Mouse (Mus musculus) intestine, embryonic 14.5 days (tissue): ENCODE results near the gene Pex10. TPM values are rescaled to one million over a fixed set of nuclear protein-coding genes. Genes with fewer than 3 reads are reported as not detected.

Experiments used
- ATAC-seq: fragments of 200-750 bp; cut with Nextera tagmentation; replicated peaks from 2 replicates; pipeline ENCODE4 v1.8.0; 2017; ENCODE audit warnings: low read depth, moderate number of reproducible peaks, moderate TSS enrichment, moderate library complexity; ENCODE audit not compliant: low FRiP score, low TSS enrichment
- DNase-seq: peaks from one replicate; pipeline ENCODE4 v3.0.0-alpha.2; 2018; ENCODE audit warnings: low spot score
- H3K27ac ChIP-seq: fragments of 300-500 bp; sonication (generic); 2 replicates; pipeline ENCODE4 v1.5.1; 2014; ENCODE audit warnings: low read depth, mild to moderate bottlenecking, control low read depth
- H3K27me3 ChIP-seq: fragments of 300-500 bp; sonication (generic); replicated peaks from 2 replicates; pipeline ENCODE4 v1.6.1; 2014; ENCODE audit warnings: low read length, control low read depth; ENCODE audit not compliant: control insufficient read depth, insufficient read depth
- H3K36me3 ChIP-seq: fragments of 300-500 bp; sonication (generic); 2 replicates; pipeline ENCODE4 v1.6.1; 2014; ENCODE audit warnings: low read length, control low read depth; ENCODE audit not compliant: control insufficient read depth, insufficient read depth
- H3K4me1 ChIP-seq: fragments of 300-500 bp; sonication (generic); replicated peaks from 2 replicates; pipeline ENCODE4 v1.6.1; 2014; ENCODE audit warnings: low read length, control low read depth, mixed read lengths; ENCODE audit not compliant: control insufficient read depth, insufficient read depth
- H3K4me2 ChIP-seq: fragments of 300-500 bp; sonication (generic); 2 replicates; pipeline ENCODE4 v1.6.1; 2014; ENCODE audit warnings: low read length
- H3K4me3 ChIP-seq: fragments of 300-500 bp; sonication (generic); 2 replicates; pipeline ENCODE4 v1.5.1; 2014; ENCODE audit warnings: low read depth, low read length, control low read depth, mixed read lengths
- H3K9ac ChIP-seq: fragments of 300-500 bp; sonication (generic); 2 replicates; pipeline ENCODE4 v1.6.1; 2014; ENCODE audit warnings: mild to moderate bottlenecking, low read length
- H3K9me3 ChIP-seq: fragments of 300-500 bp; sonication (generic); 2 replicates; pipeline ENCODE4 v1.6.1; 2016; ENCODE audit warnings: low read length, control low read depth; ENCODE audit not compliant: control insufficient read depth
- WGBS: fragments of 180-500 bp; shearing (Covaris S2); extraction: QIAGEN DNeasy Blood & Tissue Kit; methylation state at CpG from one replicate; pipeline ENCODE4 v1.1.7; 2014; 5-methylcytosine and 5-hydroxymethylcytosine counted together
- polyA plus RNA-seq: library from polyadenylated mRNA; unstranded; fragments of >200 nt; fragmentation: Nextera tagmentation; extraction: Ambion mirVana; gene quantifications from 2 replicates; pipeline ENCODE4 v1.2.1, GENCODE M21; 2014

Gene Pex10
- polyA plus RNA-seq, 1 experiment from 2014 or later, result 6.5 TPM

DNA sequence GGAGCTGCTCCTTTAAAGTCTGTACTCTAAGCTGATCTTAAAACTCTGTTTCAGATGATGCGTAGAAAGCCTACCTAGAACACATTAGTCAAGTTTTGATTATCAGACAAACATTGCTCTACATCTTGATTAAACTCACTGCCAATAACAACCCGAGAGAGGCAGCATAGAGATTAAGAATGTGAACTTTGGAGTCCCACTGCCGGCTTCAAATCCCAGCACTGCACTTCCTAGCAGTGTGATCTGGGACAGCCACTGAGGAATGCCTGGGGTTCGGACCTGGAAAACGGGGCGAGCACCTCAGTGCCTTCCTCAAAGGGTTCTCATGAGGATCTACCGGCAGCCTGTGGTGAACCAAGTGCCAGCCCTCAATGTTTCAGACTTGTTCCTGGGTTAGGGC is 17.5 kb downstream of the Pex10 start:
- no peak overlapping the region for H3K27ac ChIP-seq
- peak overlapping the region; percentile 95 for H3K4me2 ChIP-seq
- peaks cover 39% of the 10 kb centered on the region for H3K36me3 ChIP-seq
- H3K4me3 ChIP-seq, result 0 out of 2 replicates have a peak overlapping the region, but pooled peaks have one; percentile 99
- H3K9me3 ChIP-seq, result no peaks in the 10 kb centered on the region
- WGBS, result 77% methylated on average over 7 of the region's 7 CpGs
- no peak for ATAC-seq
- H3K9ac ChIP-seq, result no peak overlapping the region
- H3K4me1 ChIP-seq, result peaks cover 21% of the 10 kb centered on the region
- no peaks in the 10 kb centered on the region for H3K27me3 ChIP-seq
- DNase-seq, result no peak

DNA sequence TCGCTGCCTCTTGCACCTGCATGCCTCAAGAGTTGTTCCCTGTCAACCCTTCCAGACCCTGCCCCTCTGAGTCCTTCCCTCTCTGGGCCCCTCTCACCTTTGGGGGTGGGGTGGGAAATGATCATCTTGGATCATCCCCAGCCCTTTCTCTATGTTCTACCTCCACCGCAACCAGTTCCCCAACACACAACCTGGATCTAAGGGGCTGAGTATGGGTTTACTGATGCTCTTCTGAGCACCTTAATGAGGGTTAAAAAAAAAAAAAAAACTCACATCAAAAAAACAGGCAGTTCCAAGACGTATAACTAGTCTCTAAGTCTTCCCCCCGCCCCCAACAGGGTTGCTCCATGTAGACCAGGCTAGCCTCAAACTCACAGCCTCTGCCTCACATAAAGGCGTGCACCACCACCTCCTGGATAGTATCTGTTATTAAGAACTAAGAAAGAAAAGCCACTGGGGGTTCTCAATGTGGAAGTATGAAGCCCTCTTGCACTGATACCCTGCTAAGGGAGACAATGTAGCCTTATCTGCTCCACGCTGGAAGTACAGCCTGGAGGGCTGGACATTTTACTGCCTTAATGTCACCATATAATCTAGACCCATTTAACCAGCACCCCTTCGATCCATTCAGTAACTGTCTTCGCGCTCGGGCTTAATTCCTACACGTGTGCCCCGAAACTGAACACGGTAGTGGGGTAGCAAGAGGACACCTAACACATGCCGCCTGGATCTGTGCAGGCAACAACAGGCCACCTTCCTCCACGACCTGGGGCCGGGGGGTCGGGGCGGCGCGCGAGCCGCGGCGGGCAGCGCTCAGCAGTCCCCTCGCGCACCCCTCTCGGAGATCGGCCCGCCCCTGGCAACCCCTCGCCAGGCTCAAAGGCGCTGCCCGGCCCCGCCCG is 18.6 kb downstream of the Pex10 start:
- Histone ChIP-seq H3K27me3 (no peaks in the 10 kb centered on the region), H3K4me3 (peak overlapping the region; percentile 99), H3K9ac (peak overlapping the region; percentile 71), H3K27ac (peak overlapping the region; percentile 83), H3K9me3 (no peaks in the 10 kb centered on the region), H3K4me1 (peaks cover 21% of the 10 kb centered on the region), H3K4me2 (peak overlapping the region; percentile 95), H3K36me3 (peaks cover 33% of the 10 kb centered on the region)
- 3% methylated on average over 35 of the region's 35 CpGs for WGBS
- no peak; the same call in 1 of the 2 replicates for ATAC-seq
- no peak for DNase-seq

DNA sequence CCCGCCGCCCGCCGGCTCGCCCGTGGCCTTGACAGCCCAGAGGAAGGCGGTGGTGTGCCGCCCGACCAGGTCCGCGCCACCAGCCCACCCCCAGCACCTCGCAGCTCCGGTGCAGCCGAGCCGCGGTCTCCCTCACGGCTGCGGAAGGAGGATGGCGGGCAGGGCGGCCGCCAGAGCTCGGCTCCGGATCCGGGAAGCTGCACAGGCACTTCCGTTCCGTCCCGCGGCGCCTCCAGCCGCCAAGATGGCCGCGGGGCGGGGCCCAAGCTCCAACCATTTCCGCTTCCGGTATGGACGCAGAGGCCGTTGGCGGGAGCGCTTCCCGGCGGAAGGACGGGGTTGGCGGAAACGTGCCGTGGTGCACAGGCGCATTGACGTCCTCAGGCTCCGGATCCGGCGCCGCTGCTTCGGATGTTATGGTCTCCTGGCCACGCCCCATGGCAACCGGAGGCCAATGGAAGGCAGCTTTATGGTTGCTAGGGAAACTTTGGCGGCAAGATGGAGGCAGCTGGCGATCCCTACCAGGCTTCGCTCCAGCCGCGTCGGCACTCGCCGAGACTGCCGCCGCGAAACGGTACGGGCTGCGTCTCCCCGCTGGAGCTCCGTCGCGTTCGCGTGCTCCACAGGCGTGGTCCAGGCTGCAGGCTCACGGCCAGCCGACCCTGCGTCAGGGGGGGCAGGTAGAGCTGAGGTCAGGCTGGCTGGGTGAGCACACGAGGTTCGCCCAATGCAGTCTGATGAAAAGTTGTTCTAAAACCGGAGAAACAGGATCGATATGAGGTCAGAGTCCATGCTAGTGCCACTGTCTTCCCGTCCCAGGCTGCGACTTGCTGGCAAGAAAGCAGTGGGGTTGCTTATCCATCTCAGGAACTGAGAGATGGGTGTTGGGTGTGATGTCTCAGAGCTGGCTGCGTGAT is 19.6 kb downstream of the Pex10 start, which contains the start of the genes Rer1 and Morn1:
Gene Rer1, minus strand, starts transcription at position 275 of the 917 bp plus-strand sequence.
Gene Morn1, plus strand, starts transcription at position 470 of the 917 bp plus-strand sequence.
- under 1% methylated on average over 85 of the region's 85 CpGs for WGBS
- Histone ChIP-seq H3K9ac (peak within 1 kb of the TSS; percentile 71), H3K9me3 (no peaks in the 10 kb centered on the region), H3K27me3 (no peaks in the 10 kb centered on the region), H3K4me3 (peak within 1 kb of the TSS; percentile 99), H3K36me3 (peaks cover 26% of the 10 kb centered on the region), H3K4me1 (peaks cover 21% of the 10 kb centered on the region), H3K4me2 (peak within 1 kb of the TSS; percentile 95), H3K27ac (peak within 1 kb of the TSS; percentile 83)
- peak; percentile 95 for ATAC-seq
- peak; percentile 100 for DNase-seq

DNA sequence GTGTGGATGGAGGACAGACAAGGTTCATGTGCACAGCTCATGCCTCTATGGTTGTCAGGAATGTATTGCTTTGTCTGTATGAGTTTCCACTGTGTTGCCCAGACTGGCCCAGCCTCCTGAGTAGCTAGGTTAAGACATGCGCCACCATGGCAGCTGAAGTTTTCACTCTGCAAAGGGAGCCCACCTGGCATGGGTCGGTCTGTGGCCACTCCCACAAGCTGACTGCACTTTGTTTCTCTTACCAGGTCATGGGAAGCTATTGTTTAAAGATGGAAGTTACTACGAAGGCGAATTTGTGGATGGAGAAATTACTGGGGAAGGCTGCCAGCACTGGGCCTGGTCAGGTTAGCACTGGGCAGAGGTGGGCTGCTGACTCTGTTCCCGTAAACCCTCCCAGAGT is 22.4 kb downstream of the Pex10 start:
- H3K4me2 ChIP-seq, result no peak overlapping the region
- H3K4me3 ChIP-seq, result no peak overlapping the region
- 89% methylated on average over 5 of the region's 5 CpGs for WGBS
- H3K9me3 ChIP-seq, result no peaks in the 10 kb centered on the region
- no peak overlapping the region for H3K9ac ChIP-seq
- no peaks in the 10 kb centered on the region for H3K27me3 ChIP-seq
- DNase-seq (no peak), ATAC-seq (no peak)
- H3K4me1 ChIP-seq, result peaks cover 16% of the 10 kb centered on the region
- no peak overlapping the region for H3K27ac ChIP-seq
- peaks cover 9% of the 10 kb centered on the region; the same call in 1 of the 2 replicates for H3K36me3 ChIP-seq

DNA sequence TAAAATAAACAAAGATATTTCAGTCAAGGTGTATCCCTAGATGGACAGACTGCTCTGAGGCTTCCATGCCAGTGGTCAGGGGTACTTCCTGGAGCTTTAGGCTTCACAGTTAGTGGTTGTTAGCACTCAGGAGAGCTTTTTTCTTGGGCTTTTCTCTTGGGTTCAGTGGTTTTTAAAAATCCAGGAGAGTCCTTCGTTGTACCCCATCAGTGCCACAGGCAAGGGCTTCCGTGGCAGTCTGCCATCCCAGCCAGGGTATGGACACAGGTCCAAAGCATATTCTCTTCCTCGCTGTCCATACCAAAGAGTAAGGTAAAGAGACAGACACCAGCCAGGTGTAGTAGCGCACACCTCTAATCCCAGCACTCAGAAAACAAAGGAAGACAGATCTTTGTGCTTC is 23.3 kb downstream of the Pex10 start:
- Histone ChIP-seq H3K9ac (no peak overlapping the region), H3K27me3 (no peaks in the 10 kb centered on the region), H3K4me3 (no peak overlapping the region), H3K36me3 (peaks cover 9% of the 10 kb centered on the region; the same call in 1 of the 2 replicates), H3K9me3 (no peaks in the 10 kb centered on the region), H3K4me1 (peaks cover 8% of the 10 kb centered on the region), H3K4me2 (no peak overlapping the region), H3K27ac (no peak overlapping the region)
- 94% methylated on average over 4 of the region's 4 CpGs for WGBS
- DNase-seq (no peak), ATAC-seq (no peak)

DNA sequence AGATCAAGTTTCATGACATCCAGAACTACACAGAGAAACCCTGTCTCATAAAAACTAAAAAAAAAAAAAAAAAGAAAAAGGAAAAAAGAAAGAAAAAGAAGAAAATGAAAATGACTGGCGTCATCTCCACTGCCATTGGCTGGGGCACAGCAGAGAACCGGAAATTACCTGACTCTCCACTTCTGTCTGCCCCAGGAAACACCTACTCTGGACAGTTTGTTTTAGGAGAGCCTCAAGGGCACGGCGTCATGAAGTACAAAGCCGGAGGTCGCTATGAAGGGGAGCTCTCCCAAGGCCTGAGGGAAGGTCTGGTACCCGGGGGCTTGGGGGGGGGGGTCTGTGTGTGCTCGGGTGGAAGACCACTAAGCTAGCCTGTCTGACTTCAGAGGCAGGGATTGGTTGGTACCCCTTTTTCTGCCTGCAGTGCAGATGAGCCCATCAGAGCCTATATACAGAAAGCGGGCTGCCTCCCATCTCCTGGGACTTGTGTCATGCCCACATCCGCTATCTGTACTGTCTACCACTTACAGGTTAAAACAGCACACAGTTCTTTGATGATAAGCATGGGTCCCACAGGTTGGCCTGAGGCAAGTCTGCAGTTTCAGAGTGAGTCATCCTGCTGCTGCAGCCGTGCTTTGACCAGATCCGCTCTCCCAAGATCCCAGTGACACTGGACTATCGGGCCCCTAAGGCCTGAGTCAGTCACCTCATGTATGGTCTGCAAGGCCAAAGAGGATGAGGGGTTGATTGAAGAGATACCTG is 24.1 kb downstream of the Pex10 start:
- H3K27ac ChIP-seq, result no peak overlapping the region
- DNase-seq, result no peak
- H3K27me3 ChIP-seq, result no peaks in the 10 kb centered on the region
- H3K9me3 ChIP-seq, result no peaks in the 10 kb centered on the region
- no peak overlapping the region for H3K9ac ChIP-seq
- H3K4me1 ChIP-seq, result peaks cover 10% of the 10 kb centered on the region
- ATAC-seq, result no peak
- peaks cover 9% of the 10 kb centered on the region; the same call in 1 of the 2 replicates for H3K36me3 ChIP-seq
- no peak overlapping the region for H3K4me2 ChIP-seq
- no peak overlapping the region for H3K4me3 ChIP-seq
- 90% methylated on average over 13 of the region's 13 CpGs for WGBS

DNA sequence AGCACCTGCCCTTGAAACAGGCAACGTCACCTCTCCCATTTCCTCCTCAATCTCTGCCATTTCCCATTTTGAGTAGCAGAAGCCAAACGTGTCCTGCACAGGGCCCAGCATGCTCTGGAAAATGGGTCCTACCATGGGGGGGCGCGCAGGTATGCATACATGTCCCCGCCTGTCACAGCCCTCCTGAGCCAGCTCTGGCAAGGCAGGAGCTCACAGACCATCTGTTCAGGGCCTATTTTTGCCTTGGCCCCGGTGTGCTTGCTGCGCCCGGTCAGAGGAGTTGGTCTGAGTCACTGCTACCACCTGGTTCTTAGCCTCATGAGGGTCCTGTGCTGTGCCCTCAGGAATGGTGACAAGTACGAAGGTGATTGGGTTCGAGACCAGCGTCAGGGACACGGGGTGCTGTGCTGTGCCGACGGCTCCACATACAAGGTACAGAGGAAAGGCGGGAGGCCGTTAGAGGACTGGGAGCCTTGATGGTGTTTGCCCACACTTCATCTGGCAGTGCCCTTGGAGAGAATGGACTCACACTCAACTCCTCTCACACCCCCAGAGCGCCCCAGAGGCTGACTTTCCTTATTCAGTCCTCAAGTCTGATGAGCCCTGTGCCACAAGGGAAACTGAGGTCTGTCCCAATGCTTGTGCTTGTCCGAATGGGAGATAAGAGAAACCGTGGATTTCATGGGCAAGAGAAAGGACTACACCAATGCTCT is 26.1 kb downstream of the Pex10 start:
- 0 out of 2 replicates have a peak, but pooled peaks cover 4% of the 10 kb centered on the region for H3K4me1 ChIP-seq
- no peak overlapping the region for H3K27ac ChIP-seq
- no peak overlapping the region for H3K4me3 ChIP-seq
- WGBS, result 92% methylated on average over 19 of the region's 19 CpGs
- H3K9me3 ChIP-seq, result no peaks in the 10 kb centered on the region
- peaks cover 9% of the 10 kb centered on the region; the same call in 1 of the 2 replicates for H3K36me3 ChIP-seq
- ATAC-seq, result no peak
- no peaks in the 10 kb centered on the region for H3K27me3 ChIP-seq
- H3K9ac ChIP-seq, result no peak overlapping the region
- no peak for DNase-seq
- H3K4me2 ChIP-seq, result no peak overlapping the region
